Mouse (Mus musculus): ENCODE data around the gene Col18a1.

DNA sequence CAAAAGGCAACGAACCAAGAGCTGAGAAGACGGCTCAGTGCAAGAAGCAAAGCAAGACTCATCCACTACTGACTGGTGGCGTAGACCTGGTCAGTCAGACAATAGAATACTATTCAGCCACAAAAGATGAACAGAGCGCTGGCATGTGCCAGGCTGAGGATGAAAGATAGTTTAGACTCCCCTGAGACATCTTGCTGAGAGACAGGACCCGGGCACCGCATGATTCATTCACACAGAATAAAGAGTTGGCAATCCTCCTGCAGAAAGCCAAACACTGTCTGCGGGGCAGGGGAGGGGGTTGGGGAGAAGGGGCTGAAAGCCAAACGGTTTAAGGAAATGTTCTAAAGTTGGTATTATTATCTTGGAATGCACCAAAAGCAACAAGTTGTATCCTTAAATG is 42.4 kb downstream of the Col18a1 start:
- TF ChIP-seq CTCF (IDR thresholded peaks at IDR 0.05; ENCODE audit: extremely low read depth, insufficient read length, insufficient replicate concordance, low read depth, low read length) (no peak), POLR2A (IDR thresholded peaks at IDR 0.05; ENCODE audit: low read depth, low read length) (no peak)

All from small intestine, adult 2 months (tissue).